Mouse (Mus musculus) bone marrow macrophage, adult 2 months (primary cell): ENCODE data around the gene Prss43.

Experiments
- CTCF ChIP-seq: IDR thresholded peaks from 2 replicates; pipeline ENCODE4 v1.5.1; 2012; ENCODE audit warnings: low read depth, mild to moderate bottlenecking, low read length, moderate library complexity
- POLR2A ChIP-seq: IDR thresholded peaks from 2 replicates; pipeline ENCODE4 v1.6.1; 2012; ENCODE audit warnings: mild to moderate bottlenecking, low read depth, low read length, borderline replicate concordance

GRCm38 (mm10) chr9:110778100-110778499 lies 48.4 kb upstream of the Prss43 start:
- no peak for TF ChIP-seq POLR2A
- no peak for TF ChIP-seq CTCF
